Mouse (Mus musculus) small intestine, adult 2 months (tissue): ENCODE measurements around the gene Lrrc59. TPM values are rescaled to one million over a fixed set of nuclear protein-coding genes. Genes with fewer than 3 reads are reported as not detected.
A peak's percentile ranks its signal among the peaks of the same experiment; 100 is the strongest.

Experiments used
- H3K27ac ChIP-seq: fragments of 200-500 bp; 2 replicates; pipeline ENCODE4 v1.5.1; 2012; ENCODE audit warnings: low read depth, low read length, control low read depth, inconsistent platforms; ENCODE audit not compliant: insufficient read depth
- H3K27me3 ChIP-seq: fragments of 200-500 bp; 2 replicates; pipeline ENCODE4 v1.6.1; 2012; ENCODE audit warnings: mild to moderate bottlenecking, moderate library complexity, low read length, inconsistent platforms; ENCODE audit not compliant: control insufficient read depth, insufficient read depth
- H3K36me3 ChIP-seq: fragments of 200-500 bp; 2 replicates; pipeline ENCODE4 v1.6.1; 2012; ENCODE audit warnings: mild to moderate bottlenecking, low read length, control low read depth, inconsistent platforms; ENCODE audit not compliant: control insufficient read depth, insufficient read depth
- H3K4me1 ChIP-seq: fragments of 200-500 bp; 2 replicates; pipeline ENCODE4 v1.6.1; 2012; ENCODE audit warnings: low read length, inconsistent platforms, mixed read lengths; ENCODE audit not compliant: control insufficient read depth, insufficient read depth, insufficient read length
- H3K4me3 ChIP-seq: fragments of 200-500 bp; 2 replicates; pipeline ENCODE4 v1.5.1; 2012; ENCODE audit warnings: low read depth, mild to moderate bottlenecking, control low read depth, inconsistent platforms, low read length, moderate library complexity
- CTCF ChIP-seq: fragments of 200-500 bp; IDR thresholded peaks from 2 replicates; pipeline ENCODE4 v1.5.1; 2012; ENCODE audit warnings: low read depth, mild to moderate bottlenecking, control low read depth, inconsistent platforms, low read length, moderate library complexity, mixed read lengths; ENCODE audit not compliant: insufficient replicate concordance, insufficient read length; ENCODE audit errors: extremely low read depth
- POLR2A ChIP-seq: fragments of 200-500 bp; IDR thresholded peaks from 2 replicates; pipeline ENCODE4 v1.6.1; 2012; ENCODE audit warnings: low read depth, mild to moderate bottlenecking, control low read depth, inconsistent platforms, low read length, moderate library complexity
- WGBS: fragments of 180-500 bp; shearing (Covaris S2); methylation state at CpG from one replicate; pipeline ENCODE4 v1.1.7; 2018; 5-methylcytosine and 5-hydroxymethylcytosine counted together
- polyA plus RNA-seq: library from polyadenylated mRNA; depleted of rRNA; stranded (reverse); fragments of >200 nt; gene quantifications from 2 replicates; pipeline ENCODE4 v1.2.3, GENCODE M21; 2012

Gene Lrrc59
- polyA plus RNA-seq, 1 experiment, result 169 TPM

- Histone ChIP-seq H3K27ac (no peak overlapping the region), H3K4me1 (peaks cover 5% of the 10 kb centered on the region), H3K36me3 (no peaks in the 10 kb centered on the region), H3K4me3 (no peak overlapping the region), H3K27me3 (no peaks in the 10 kb centered on the region)
- TF ChIP-seq CTCF, result no peak
- no peak for TF ChIP-seq POLR2A
- 56% methylated on average over 4 of the region's 4 CpGs for WGBS
Measured at GRCm38 (mm10) chr11:94615494-94615893, 14.1 kb upstream of the Lrrc59 start.

GRCm38 (mm10) chr11:94617646-94618045 is 11.9 kb upstream of the Lrrc59 start:
- Histone ChIP-seq H3K27ac (no peak overlapping the region), H3K36me3 (no peaks in the 10 kb centered on the region), H3K4me3 (no peak overlapping the region), H3K4me1 (peaks cover 8% of the 10 kb centered on the region), H3K27me3 (no peaks in the 10 kb centered on the region)
- TF ChIP-seq POLR2A (no peak), CTCF (no peak)
- 93% methylated on average over 2 of the region's 2 CpGs for WGBS

- no peak overlapping the region for H3K4me3 ChIP-seq
- TF ChIP-seq POLR2A, result no peak
- TF ChIP-seq CTCF, result no peak
- H3K27me3 ChIP-seq, result no peaks in the 10 kb centered on the region
- peaks cover 3% of the 10 kb centered on the region for H3K4me1 ChIP-seq
- H3K36me3 ChIP-seq, result no peaks in the 10 kb centered on the region
- H3K27ac ChIP-seq, result peak overlapping the region; percentile 20; the same call in 1 of the 2 replicates
- WGBS, result 53% methylated on average over 6 of the region's 6 CpGs
Measured at GRCm38 (mm10) chr11:94620766-94621457, 8.7 kb upstream of the Lrrc59 start.

GRCm38 (mm10) chr11:94621458-94621852 is 8.1 kb upstream of the Lrrc59 start:
- Histone ChIP-seq H3K27ac (0 out of 2 replicates have a peak overlapping the region, but pooled peaks have one; percentile 20), H3K4me1 (peaks cover 3% of the 10 kb centered on the region), H3K36me3 (no peaks in the 10 kb centered on the region), H3K27me3 (no peaks in the 10 kb centered on the region), H3K4me3 (no peak overlapping the region)
- no peak for TF ChIP-seq POLR2A
- TF ChIP-seq CTCF, result no peak

- Histone ChIP-seq H3K4me1 (peaks cover 3% of the 10 kb centered on the region), H3K27ac (no peak overlapping the region), H3K27me3 (no peaks in the 10 kb centered on the region), H3K4me3 (no peak overlapping the region), H3K36me3 (no peaks in the 10 kb centered on the region)
- TF ChIP-seq POLR2A, result no peak
- TF ChIP-seq CTCF, result no peak
- WGBS, result 70% methylated on average over 2 of the region's 2 CpGs
Measured at GRCm38 (mm10) chr11:94622162-94622561, 7.4 kb upstream of the Lrrc59 start.

- Histone ChIP-seq H3K4me3 (peak overlapping the region; percentile 92), H3K27ac (peak overlapping the region; percentile 90), H3K4me1 (peaks cover 26% of the 10 kb centered on the region), H3K27me3 (no peaks in the 10 kb centered on the region), H3K36me3 (peaks cover 29% of the 10 kb centered on the region)
- under 1% methylated on average over 28 of the region's 28 CpGs for WGBS
- TF ChIP-seq CTCF, result no peak
- no peak for TF ChIP-seq POLR2A
Measured at GRCm38 (mm10) chr11:94629884-94630198, 274 bp downstream of the Lrrc59 start.

GRCm38 (mm10) chr11:94630199-94631011 is 838 bp downstream of the Lrrc59 start:
- H3K27ac ChIP-seq, result peak overlapping the region; percentile 90
- H3K4me1 ChIP-seq, result peaks cover 27% of the 10 kb centered on the region
- peak overlapping the region; percentile 92 for H3K4me3 ChIP-seq
- peaks cover 34% of the 10 kb centered on the region for H3K36me3 ChIP-seq
- TF ChIP-seq CTCF (no peak), POLR2A (no peak)
- WGBS, result 3% methylated on average over 26 of the region's 26 CpGs
- H3K27me3 ChIP-seq, result no peaks in the 10 kb centered on the region
